Mouse (Mus musculus) midbrain, postnatal 0 days (tissue): ENCODE measurements around the gene Pdzd2. TPM values are rescaled to one million over a fixed set of nuclear protein-coding genes. Genes with fewer than 3 reads are reported as not detected.

Experiments used
- ATAC-seq: fragments of 200-750 bp; cut with Nextera tagmentation; 2 replicates; pipeline ENCODE4 v1.8.0; 2017; ENCODE audit warnings: moderate number of reproducible peaks, mild to moderate bottlenecking, moderate TSS enrichment, moderate library complexity; ENCODE audit not compliant: low FRiP score
- DNase-seq: peaks from one replicate; pipeline ENCODE4 v3.0.0-alpha.2; 2015; ENCODE audit warnings: low spot score
- H3K27ac ChIP-seq: fragments of 300-500 bp; sonication (generic); 2 replicates; pipeline ENCODE4 v1.5.1; 2014; ENCODE audit warnings: low read depth, mild to moderate bottlenecking, low read length, mixed read lengths
- H3K27me3 ChIP-seq: fragments of 300-500 bp; sonication (generic); 2 replicates; pipeline ENCODE4 v1.6.1; 2014; ENCODE audit warnings: low read length, control low read depth, mixed read lengths; ENCODE audit not compliant: insufficient read depth
- H3K36me3 ChIP-seq: fragments of 300-500 bp; sonication (generic); 2 replicates; pipeline ENCODE4 v1.6.1; 2014; ENCODE audit warnings: low read length, control low read depth, mixed read lengths; ENCODE audit not compliant: insufficient read depth
- H3K4me1 ChIP-seq: fragments of 300-500 bp; sonication (generic); 2 replicates; pipeline ENCODE4 v1.6.1; 2014; ENCODE audit warnings: mild to moderate bottlenecking, control low read depth, antibody characterized with exemption, low read length, mixed read lengths; ENCODE audit not compliant: insufficient read depth
- H3K4me2 ChIP-seq: fragments of 300-500 bp; sonication (generic); 2 replicates; pipeline ENCODE4 v1.6.1; 2014; ENCODE audit warnings: low read depth, mild to moderate bottlenecking, low read length, mixed read lengths; ENCODE audit not compliant: poor library complexity, severe bottlenecking
- H3K4me3 ChIP-seq: fragments of 300-500 bp; sonication (generic); 2 replicates; pipeline ENCODE4 v1.5.1; 2014; ENCODE audit warnings: low read depth, mild to moderate bottlenecking, low read length, moderate library complexity
- H3K9ac ChIP-seq: fragments of 300-500 bp; sonication (generic); replicated peaks from 2 replicates; pipeline ENCODE4 v1.6.1; 2014; ENCODE audit warnings: mild to moderate bottlenecking, low read length, moderate library complexity, mixed read lengths; ENCODE audit not compliant: poor library complexity, severe bottlenecking
- H3K9me3 ChIP-seq: fragments of 300-500 bp; sonication (generic); 2 replicates; pipeline ENCODE4 v1.6.1; 2016; ENCODE audit warnings: low read length, control low read depth
- CTCF ChIP-seq: IDR thresholded peaks from 2 replicates; pipeline ENCODE4 v1.5.1; 2016; ENCODE audit warnings: antibody characterized with exemption, mild to moderate bottlenecking
- WGBS: fragments of 180-500 bp; shearing (Covaris S2); extraction: QIAGEN DNeasy Blood & Tissue Kit; methylation state at CpG from one replicate; pipeline ENCODE4 v1.1.7; 2014; 5-methylcytosine and 5-hydroxymethylcytosine counted together
- polyA plus RNA-seq: library from polyadenylated mRNA; unstranded; fragments of >200 nt; fragmentation: Nextera tagmentation; extraction: Ambion mirVana; gene quantifications from 2 replicates; pipeline ENCODE4 v1.2.1, GENCODE M21; 2015
- total RNA-seq: library from RNA; depleted of rRNA; stranded (reverse); fragments of >200 nt; gene quantifications from 2 replicates; pipeline ENCODE4 v1.2.3, GENCODE M21; 2014

The Pdzd2 gene
- total and polyA plus RNA-seq, 2 experiments from 2014 or later, result 15.8 to 29.8 TPM

DNA sequence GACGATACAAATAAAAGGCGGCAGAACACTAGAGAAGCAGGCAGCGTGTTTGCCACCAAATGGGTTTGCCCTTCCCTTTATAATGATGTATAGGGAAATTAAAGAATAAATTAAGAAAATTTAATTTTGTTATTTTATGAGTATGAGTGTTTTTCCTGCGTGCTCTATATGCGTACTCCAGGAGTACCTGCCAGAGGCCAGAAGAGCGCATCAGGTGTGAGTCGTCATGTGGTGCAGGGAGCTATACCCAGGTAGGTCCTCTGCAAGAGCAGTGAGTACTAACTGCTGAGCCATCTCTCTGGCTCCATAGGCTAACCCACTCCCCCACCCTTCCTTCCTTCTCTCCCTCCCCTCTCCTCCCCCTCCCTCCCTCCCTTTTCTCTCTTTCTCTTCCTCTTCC is 388.3 kb downstream of the Pdzd2 start:
- H3K9ac ChIP-seq, result no peak overlapping the region
- no peaks in the 10 kb centered on the region for H3K4me1 ChIP-seq
- 94% methylated on average over 7 of the region's 7 CpGs for WGBS
- H3K4me2 ChIP-seq, result no peak overlapping the region
- no peak for ATAC-seq
- TF ChIP-seq CTCF, result no peak
- H3K27me3 ChIP-seq, result no peaks in the 10 kb centered on the region
- H3K9me3 ChIP-seq, result no peaks in the 10 kb centered on the region
- H3K4me3 ChIP-seq, result no peak overlapping the region
- H3K36me3 ChIP-seq, result peaks cover 16% of the 10 kb centered on the region; the same call in 1 of the 2 replicates
- no peak for DNase-seq
- H3K27ac ChIP-seq, result no peak overlapping the region

DNA sequence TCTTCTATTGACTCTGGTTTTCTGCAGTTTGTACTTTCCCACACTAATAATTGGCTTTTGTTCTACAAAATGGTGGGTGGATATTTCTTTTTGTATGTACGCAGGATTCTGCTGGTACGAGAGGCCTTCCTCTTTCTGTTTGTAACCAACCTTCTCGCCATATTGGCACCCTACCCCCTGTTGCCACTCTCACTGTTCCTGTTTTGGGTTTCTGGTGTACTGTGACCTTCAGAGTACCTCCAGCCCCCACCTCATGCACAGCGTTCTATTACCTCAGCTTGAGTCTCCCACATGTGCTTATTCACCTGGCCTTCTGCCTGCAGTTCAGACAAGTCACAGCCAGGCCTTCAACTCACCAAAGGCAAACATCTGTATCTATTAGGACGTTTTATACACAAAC is 389.9 kb downstream of the Pdzd2 start:
- Histone ChIP-seq H3K27me3 (no peaks in the 10 kb centered on the region), H3K4me3 (no peak overlapping the region), H3K36me3 (peaks cover 13% of the 10 kb centered on the region; the same call in 1 of the 2 replicates), H3K27ac (no peak overlapping the region), H3K4me1 (no peaks in the 10 kb centered on the region), H3K4me2 (no peak overlapping the region), H3K9ac (no peak overlapping the region), H3K9me3 (no peaks in the 10 kb centered on the region)
- TF ChIP-seq CTCF, result no peak
- 90% methylated on average over 5 of the region's 5 CpGs for WGBS
- no peak for DNase-seq
- ATAC-seq, result no peak

DNA sequence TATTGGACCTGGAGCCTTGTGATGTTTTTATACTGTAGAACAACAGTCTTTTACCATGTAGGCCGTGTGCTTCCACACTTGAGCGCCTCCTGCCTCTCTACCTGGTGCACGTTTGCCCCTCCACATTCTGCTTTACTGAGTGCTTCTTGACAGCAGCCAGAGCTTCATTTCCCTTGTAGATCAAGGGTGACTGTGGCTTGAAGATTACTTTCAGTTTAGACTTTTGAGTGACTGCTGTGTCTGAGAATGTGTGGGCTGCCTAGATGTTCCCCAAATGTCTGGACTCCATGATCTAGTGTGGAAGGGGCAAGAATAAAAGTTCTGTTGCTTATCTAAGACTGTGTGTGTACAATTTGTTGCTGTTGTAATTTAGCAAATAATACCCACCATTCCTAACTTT is 390.8 kb downstream of the Pdzd2 start:
- WGBS, result 83% methylated on average over 3 of the region's 3 CpGs
- H3K36me3 ChIP-seq, result peaks cover 13% of the 10 kb centered on the region; the same call in 1 of the 2 replicates

DNA sequence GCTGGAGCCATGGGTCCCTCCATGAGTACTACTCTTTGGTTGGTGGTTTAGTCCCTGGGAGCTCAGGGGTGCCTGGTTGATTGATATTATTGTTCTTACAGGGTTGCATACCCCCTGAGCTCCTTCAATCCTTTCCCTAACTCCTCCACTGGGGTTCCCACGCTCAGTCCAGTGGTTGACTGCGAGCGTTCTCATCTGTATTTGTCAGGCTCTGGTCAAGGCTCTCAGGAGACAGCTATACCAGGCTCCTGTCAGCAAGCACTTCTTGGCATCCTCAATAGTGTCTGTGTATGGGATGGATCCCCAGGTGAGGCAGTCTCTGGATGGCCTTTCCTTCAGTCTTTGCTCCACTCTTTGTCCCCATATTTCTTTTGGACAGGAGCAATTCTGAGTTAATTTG is 392.8 kb downstream of the Pdzd2 start:
- no peak for TF ChIP-seq CTCF
- ATAC-seq (no peak), DNase-seq (no peak)
- no peak overlapping the region for H3K4me3 ChIP-seq
- no peaks in the 10 kb centered on the region for H3K9me3 ChIP-seq
- H3K27me3 ChIP-seq, result no peaks in the 10 kb centered on the region
- H3K4me1 ChIP-seq, result no peaks in the 10 kb centered on the region
- H3K36me3 ChIP-seq, result peaks cover 8% of the 10 kb centered on the region; the same call in 1 of the 2 replicates
- H3K4me2 ChIP-seq, result no peak overlapping the region
- no peak overlapping the region for H3K9ac ChIP-seq
- WGBS, result 95% methylated on average over 3 of the region's 3 CpGs
- H3K27ac ChIP-seq, result no peak overlapping the region

More for the DNA sequence above, 390.8 kb downstream of the Pdzd2 start:
- Histone ChIP-seq H3K27me3 (no peaks in the 10 kb centered on the region), H3K27ac (no peak overlapping the region), H3K9me3 (no peaks in the 10 kb centered on the region), H3K9ac (no peak overlapping the region), H3K4me3 (no peak overlapping the region), H3K4me1 (no peaks in the 10 kb centered on the region), H3K4me2 (no peak overlapping the region)
- no peak for TF ChIP-seq CTCF
- ATAC-seq (no peak), DNase-seq (no peak)

DNA sequence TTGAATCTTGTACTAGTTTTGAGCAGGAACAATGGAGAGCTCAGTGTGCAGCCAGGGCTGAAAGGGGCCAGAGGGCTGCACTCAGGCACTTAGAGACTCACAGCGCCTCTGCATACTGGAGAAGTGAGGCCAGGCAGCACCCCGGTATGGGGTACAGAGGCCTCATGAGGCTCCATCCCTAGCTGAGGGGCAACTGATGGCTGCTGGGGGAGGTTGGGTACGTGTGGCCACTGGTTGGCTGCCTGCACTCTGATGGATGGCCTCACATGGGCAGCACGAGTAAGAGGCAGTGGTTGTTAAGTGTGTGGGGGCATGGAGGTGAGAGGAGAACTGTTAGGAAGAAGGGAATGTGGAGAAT is 398.3 kb downstream of the Pdzd2 start:
- Histone ChIP-seq H3K27ac (no peak overlapping the region), H3K9ac (no peak overlapping the region), H3K4me1 (no peaks in the 10 kb centered on the region), H3K9me3 (no peaks in the 10 kb centered on the region), H3K36me3 (peaks cover 3% of the 10 kb centered on the region; the same call in 1 of the 2 replicates), H3K4me3 (no peak overlapping the region), H3K4me2 (no peak overlapping the region), H3K27me3 (no peaks in the 10 kb centered on the region)
- TF ChIP-seq CTCF, result no peak
- DNase-seq, result no peak
- WGBS, result 13% methylated on average over 4 of the region's 4 CpGs
- no peak for ATAC-seq

DNA sequence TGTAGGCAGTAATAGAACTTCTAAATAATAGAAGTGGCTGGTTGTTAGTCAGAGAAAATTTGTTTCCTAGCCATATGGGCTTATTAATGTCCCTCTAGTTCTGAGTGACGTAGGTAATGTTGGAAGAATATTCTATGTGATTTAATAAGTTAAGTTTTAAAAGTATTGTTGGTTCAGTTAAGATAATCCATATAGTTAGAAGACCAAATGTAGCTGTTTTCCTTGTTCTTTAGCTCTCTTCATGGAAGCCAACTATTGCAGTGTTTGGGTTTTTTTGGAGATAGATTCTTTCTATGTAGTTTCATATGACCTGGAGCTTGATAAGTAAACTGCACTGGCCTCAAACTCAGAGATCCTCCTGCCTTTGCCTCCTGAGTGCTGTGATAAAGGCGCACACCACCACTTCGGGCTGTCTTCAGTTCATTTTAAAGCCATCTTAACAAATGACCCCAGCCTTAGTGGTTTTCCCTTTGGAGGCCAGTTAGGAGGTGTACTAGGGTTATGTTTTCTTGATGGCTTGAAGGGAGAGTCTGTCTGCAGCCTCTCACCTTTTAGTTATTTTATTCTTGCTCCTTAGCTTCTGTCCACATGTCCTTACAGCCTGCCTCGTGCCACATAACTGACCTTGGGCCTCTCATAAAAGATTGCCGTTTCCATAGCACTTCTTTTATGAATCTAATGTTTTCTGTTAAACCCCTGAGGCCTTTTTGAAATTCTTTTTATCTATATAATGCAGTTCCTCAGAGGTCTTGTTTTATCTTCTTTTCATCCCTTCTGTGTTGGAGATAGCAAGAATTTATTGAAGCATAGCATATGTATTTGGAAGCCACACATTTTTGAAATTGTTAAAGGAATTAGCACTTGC is 399.0 kb downstream of the Pdzd2 start:
- Histone ChIP-seq H3K4me3 (no peak overlapping the region), H3K4me1 (no peaks in the 10 kb centered on the region), H3K27me3 (no peaks in the 10 kb centered on the region), H3K9me3 (no peaks in the 10 kb centered on the region), H3K27ac (no peak overlapping the region), H3K36me3 (peaks cover 3% of the 10 kb centered on the region; the same call in 1 of the 2 replicates), H3K9ac (no peak overlapping the region), H3K4me2 (no peak overlapping the region)
- no peak for TF ChIP-seq CTCF
- 33% methylated on average over 5 of the region's 5 CpGs for WGBS
- DNase-seq (no peak), ATAC-seq (no peak)
